Mouse (Mus musculus) ES-Bruce4 (cell line): ENCODE measurements around the gene Stab2.

Experiments
- CTCF ChIP-seq: IDR thresholded peaks from one replicate; pipeline ENCODE4 v1.8.1; 2011; ENCODE audit warnings: low read depth, low read length
- EP300 ChIP-seq: IDR thresholded peaks from 2 replicates; pipeline ENCODE4 v1.6.1; 2011; ENCODE audit warnings: low read depth, low read length; ENCODE audit not compliant: insufficient read depth
- POLR2A ChIP-seq: IDR thresholded peaks from one replicate; pipeline ENCODE4 v1.8.1; 2011; ENCODE audit warnings: low read length; ENCODE audit not compliant: insufficient read depth

DNA sequence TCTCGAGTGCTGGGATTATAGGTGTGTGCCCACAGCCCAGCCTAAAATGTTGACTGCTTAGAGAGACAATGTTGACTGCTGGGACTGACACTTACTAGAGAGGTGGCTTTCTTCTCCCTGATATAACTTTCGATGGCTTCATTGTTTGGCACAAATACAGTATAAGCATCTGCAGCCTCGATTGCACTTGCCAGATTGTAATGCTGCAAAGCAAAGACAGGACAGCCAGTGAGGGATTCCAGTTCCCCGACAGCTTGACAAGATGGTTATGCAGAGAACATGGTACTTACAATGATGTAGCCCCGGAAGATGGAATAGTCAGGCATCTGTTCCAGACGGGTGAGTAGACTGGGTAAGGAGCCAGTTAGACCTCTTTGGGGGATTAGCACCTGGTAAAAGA, 100.8 kb downstream of the Stab2 start:
- TF ChIP-seq CTCF (no peak), POLR2A (no peak), EP300 (no peak)
